29 mouse cellular contexts compared by ENCODE assay signal in the genomic region with DNA sequence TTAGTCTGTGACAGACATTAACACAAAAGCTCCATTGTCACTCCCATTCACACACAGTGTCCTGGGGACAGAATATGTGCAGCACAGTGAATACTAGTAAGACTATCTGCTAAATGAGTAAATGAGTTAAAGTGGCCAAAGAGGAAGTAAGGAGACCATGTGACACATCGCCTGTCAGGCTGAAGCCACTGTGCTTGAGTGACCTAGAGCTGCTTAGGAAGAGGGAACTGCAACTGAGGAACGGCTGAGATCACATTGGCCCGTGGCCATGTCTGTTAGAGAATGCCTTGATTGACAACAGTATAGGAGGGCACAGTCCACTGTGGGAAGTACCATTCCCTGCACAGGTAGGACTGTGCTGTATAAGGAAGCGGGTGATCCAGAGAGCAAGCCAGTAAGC.
DNase-seq lines count a peak whose midpoint lies in the region; ATAC-seq and TF ChIP-seq lines count a peak whose summit lies in the region.
"Had no signal": no experiment of that assay in that cellular context is flagged by ENCODE, and none has a peak within 500 bp of the region (broad histone marks: within the 10 kb centered on the region; RNA-seq: fewer than 3 reads in every experiment).

No protein-coding gene starts in this region.

- DNase-seq in heart, postnatal 0 days (ENCODE audit: low spot score): no peak
- DNase-seq in A20 (ENCODE audit: low read depth, low spot score): peak; percentile 55
- DNase-seq in forebrain, postnatal 0 days: no peak
- DNase-seq in right cerebral cortex, postnatal 36 days (ENCODE audit: low spot score in 2 of 2): no peak
- DNase-seq: adrenal gland, postnatal 10 days; B cell, adult 2 months; cerebellum, adult 18-20 months; cerebellum, postnatal 10 days; gastrocnemius, postnatal 10 days; heart, postnatal 14 days; kidney, adult 8-10 months; kidney, postnatal 4 days; liver, postnatal 0 days; lung, postnatal 10 days; thymus, postnatal 4 days had no signal

- H3K36me3 ChIP-seq in heart, postnatal 0 days (replicated peaks; ENCODE audit: control insufficient read depth, insufficient read depth, low read length): no peaks in the 10 kb centered on the region
- no peaks in the 10 kb centered on the region for H3K36me3 ChIP-seq in heart, embryonic 12.5 days
- no peaks in the 10 kb centered on the region for H3K36me3 ChIP-seq in megakaryocyte, embryonic 14.5 days (replicated peaks; ENCODE audit: low read length)
- no peaks in the 10 kb centered on the region for H3K36me3 ChIP-seq in forebrain, postnatal 0 days (ENCODE audit: insufficient read depth)
- H3K36me3 ChIP-seq: embryonic facial prominence, embryonic 10.5 days; embryonic facial prominence, embryonic 15.5 days; forebrain, embryonic 12.5 days; liver, embryonic 12.5 days; neural tube, embryonic 13.5 days had no signal

- TF ChIP-seq EP300 in heart, postnatal 0 days (IDR thresholded peaks at IDR 0.05; ENCODE audit: low read depth): no peak

- no peak overlapping the region for H3K4me3 ChIP-seq in heart, postnatal 0 days (ENCODE audit: low read depth, low read length)
- no peak overlapping the region for H3K4me3 ChIP-seq in heart, embryonic 12.5 days
- H3K4me3 ChIP-seq in brown adipose tissue, adult 24 weeks (ENCODE audit: insufficient read depth, low read depth, low read length): no peak overlapping the region
- H3K4me3 ChIP-seq in megakaryocyte, embryonic 14.5 days (replicated peaks): peak overlapping the region; percentile 1
- no peak overlapping the region for H3K4me3 ChIP-seq in forebrain, postnatal 0 days (ENCODE audit: low read depth, low read length)
- H3K4me3 ChIP-seq: embryonic facial prominence, embryonic 10.5 days; embryonic facial prominence, embryonic 15.5 days; forebrain, embryonic 12.5 days; liver, embryonic 12.5 days; myocyte; neural tube, embryonic 13.5 days had no signal

- no peak for ATAC-seq in heart, postnatal 0 days (ENCODE audit: insufficient read depth, low read depth)
- no peak for ATAC-seq in heart, embryonic 12.5 days (ENCODE audit: insufficient number of reproducible peaks, low FRiP score)
- ATAC-seq in forebrain, postnatal 0 days: no peak
- ATAC-seq: intestine, embryonic 16.5 days; liver, embryonic 12.5 days; liver, postnatal 0 days; Patski had no signal

- peak overlapping the region; percentile 27; the same call in 1 of the 2 replicates for H3K27ac ChIP-seq in heart, postnatal 0 days (ENCODE audit: low read depth)
- H3K27ac ChIP-seq in heart, embryonic 12.5 days (ENCODE audit: poor library complexity, severe bottlenecking): no peak overlapping the region
- 0 out of 2 replicates have a peak overlapping the region, but pooled peaks have one; percentile 85 for H3K27ac ChIP-seq in brown adipose tissue, adult 24 weeks (replicated peaks; ENCODE audit: low read depth, low read length)
- no peak overlapping the region for H3K27ac ChIP-seq in forebrain, postnatal 0 days (ENCODE audit: low read depth, low read length)
- H3K27ac ChIP-seq: embryonic facial prominence, embryonic 10.5 days; embryonic facial prominence, embryonic 15.5 days; forebrain, embryonic 12.5 days; liver, embryonic 12.5 days; macrophage; neural tube, embryonic 13.5 days had no signal

- H3K9ac ChIP-seq in heart, postnatal 0 days (replicated peaks; ENCODE audit: low read depth, low read length): no peak overlapping the region
- H3K9ac ChIP-seq in heart, embryonic 12.5 days: no peak overlapping the region
- no peak overlapping the region for H3K9ac ChIP-seq in forebrain, postnatal 0 days
- H3K9ac ChIP-seq: embryonic facial prominence, embryonic 15.5 days; forebrain, embryonic 12.5 days; liver, embryonic 12.5 days; liver, postnatal 0 days; neural tube, embryonic 13.5 days had no signal

- H3K27me3 ChIP-seq in heart, postnatal 0 days (ENCODE audit: control insufficient read depth, insufficient read depth, low read length): no peaks in the 10 kb centered on the region
- H3K27me3 ChIP-seq in heart, embryonic 12.5 days (replicated peaks): no peaks in the 10 kb centered on the region
- H3K27me3 ChIP-seq in megakaryocyte, embryonic 14.5 days (replicated peaks): peaks cover 3% of the 10 kb centered on the region
- H3K27me3 ChIP-seq in forebrain, postnatal 0 days (ENCODE audit: insufficient read depth, low read length): no peaks in the 10 kb centered on the region
- H3K27me3 ChIP-seq: embryonic facial prominence, embryonic 15.5 days; forebrain, embryonic 12.5 days; liver, embryonic 12.5 days; neural tube, embryonic 13.5 days; Patski had no signal

- TF ChIP-seq CTCF in heart, postnatal 0 days (IDR thresholded peaks at IDR 0.05; ENCODE audit: low read depth): no peak
- TF ChIP-seq CTCF in forebrain, postnatal 0 days (IDR thresholded peaks at IDR 0.05; ENCODE audit: low read depth): no peak

- WGBS in heart, postnatal 0 days: 76% methylated on average over 4 of the region's 4 CpGs
- 77% methylated on average over 4 of the region's 4 CpGs for WGBS in heart, embryonic 12.5 days
- WGBS in forebrain, postnatal 0 days: 68% methylated on average over 4 of the region's 4 CpGs

- H3K4me2 ChIP-seq in heart, postnatal 0 days (ENCODE audit: low read depth, low read length): no peak overlapping the region
- no peak overlapping the region for H3K4me2 ChIP-seq in heart, embryonic 12.5 days
- no peak overlapping the region for H3K4me2 ChIP-seq in forebrain, postnatal 0 days (ENCODE audit: low read depth)
- H3K4me2 ChIP-seq: embryonic facial prominence, embryonic 15.5 days; forebrain, embryonic 12.5 days; heart, embryonic 11.5 days; liver, embryonic 12.5 days; midbrain, embryonic 11.5 days; neural tube, embryonic 13.5 days had no signal

- peaks cover 34% of the 10 kb centered on the region for H3K4me1 ChIP-seq in heart, postnatal 0 days (ENCODE audit: control insufficient read depth, insufficient read depth)
- peaks cover 24% of the 10 kb centered on the region for H3K4me1 ChIP-seq in heart, embryonic 12.5 days (replicated peaks)
- peaks cover 48% of the 10 kb centered on the region for H3K4me1 ChIP-seq in brown adipose tissue, adult 24 weeks (ENCODE audit: control insufficient read depth, insufficient read depth, insufficient read length, low read length)
- no peaks in the 10 kb centered on the region; the same call in 1 of the 2 replicates for H3K4me1 ChIP-seq in megakaryocyte, embryonic 14.5 days
- H3K4me1 ChIP-seq in forebrain, postnatal 0 days (ENCODE audit: insufficient read depth): no peaks in the 10 kb centered on the region; the same call in 1 of the 2 replicates
- H3K4me1 ChIP-seq: embryonic facial prominence, embryonic 10.5 days; forebrain, embryonic 12.5 days; neural tube, embryonic 13.5 days had no signal

- 0 out of 2 replicates have a peak, but pooled peaks cover 4% of the 10 kb centered on the region for H3K9me3 ChIP-seq in heart, postnatal 0 days (replicated peaks; ENCODE audit: control insufficient read depth, low read length)
- peaks cover 5% of the 10 kb centered on the region; the same call in 1 of the 2 replicates for H3K9me3 ChIP-seq in heart, embryonic 12.5 days (replicated peaks)
- no peaks in the 10 kb centered on the region; the same call in 1 of the 2 replicates for H3K9me3 ChIP-seq in megakaryocyte, embryonic 14.5 days
- no peaks in the 10 kb centered on the region for H3K9me3 ChIP-seq in forebrain, postnatal 0 days (ENCODE audit: low read length)
- H3K9me3 ChIP-seq: embryonic facial prominence, embryonic 10.5 days; embryonic facial prominence, embryonic 15.5 days; forebrain, embryonic 12.5 days; liver, embryonic 12.5 days; neural tube, embryonic 13.5 days had no signal

Comparison
In these comparisons a context has a peak if more than half of its experiments do, and no peak if none do; other contexts are left out.
1. H3K27ac ChIP-seq: peak in heart, postnatal 0 days (single experiment) and brown adipose tissue, adult 24 weeks (single experiment); none in heart, embryonic 12.5 days (single experiment) and forebrain, postnatal 0 days (single experiment).